Mouse (Mus musculus): Measurements from ENCODE around the gene Galr2.

The Galr2 gene

GRCm38 (mm10) chr11:116307762-116308531 lies 27.2 kb downstream of the Galr2 start:
- no peak for DNase-seq

DNA sequence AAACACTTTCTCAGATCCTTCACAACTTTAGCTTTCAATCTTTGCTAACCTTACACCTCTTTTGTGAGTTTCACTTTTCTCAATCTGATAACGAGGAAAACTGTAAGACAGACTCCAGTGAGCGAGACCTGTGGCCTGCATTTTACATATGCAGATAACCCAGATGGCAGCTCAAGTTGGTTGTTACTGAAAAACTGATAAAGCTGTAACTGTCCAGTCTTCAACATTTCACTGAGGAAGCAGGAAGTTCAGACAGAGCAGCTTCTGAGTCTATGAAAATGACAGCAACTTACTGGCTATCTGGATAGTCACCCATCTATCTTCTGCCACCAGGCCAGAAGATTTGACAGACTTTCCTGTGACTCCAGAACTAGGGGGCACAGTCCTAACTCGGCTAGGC lies 28.9 kb downstream of the Galr2 start:
- DNase-seq = no peak

GRCm38 (mm10) chr11:116311169-116311568 lies 30.4 kb downstream of the Galr2 start:
- no peak for DNase-seq

DNA sequence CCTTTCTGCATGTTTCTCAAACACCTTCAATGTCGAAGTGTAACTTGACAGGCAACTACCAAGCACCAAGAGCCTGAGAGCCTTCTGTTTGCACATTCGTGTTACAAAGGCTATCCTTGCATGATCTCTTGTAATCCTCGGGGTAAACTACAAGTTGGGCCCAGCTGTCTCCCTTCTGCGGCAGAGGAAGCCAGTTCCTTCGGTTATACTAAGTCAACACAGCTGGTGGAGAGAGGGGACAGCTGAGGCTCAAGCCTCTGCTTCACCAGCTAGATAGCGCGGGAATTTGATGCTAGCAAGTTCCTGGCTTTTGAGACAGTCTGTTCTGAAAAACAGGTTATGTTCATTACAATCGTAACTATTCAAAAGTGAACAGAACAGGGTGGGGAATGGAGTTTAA lies 31.6 kb downstream of the Galr2 start:
- no peak for DNase-seq

DNA sequence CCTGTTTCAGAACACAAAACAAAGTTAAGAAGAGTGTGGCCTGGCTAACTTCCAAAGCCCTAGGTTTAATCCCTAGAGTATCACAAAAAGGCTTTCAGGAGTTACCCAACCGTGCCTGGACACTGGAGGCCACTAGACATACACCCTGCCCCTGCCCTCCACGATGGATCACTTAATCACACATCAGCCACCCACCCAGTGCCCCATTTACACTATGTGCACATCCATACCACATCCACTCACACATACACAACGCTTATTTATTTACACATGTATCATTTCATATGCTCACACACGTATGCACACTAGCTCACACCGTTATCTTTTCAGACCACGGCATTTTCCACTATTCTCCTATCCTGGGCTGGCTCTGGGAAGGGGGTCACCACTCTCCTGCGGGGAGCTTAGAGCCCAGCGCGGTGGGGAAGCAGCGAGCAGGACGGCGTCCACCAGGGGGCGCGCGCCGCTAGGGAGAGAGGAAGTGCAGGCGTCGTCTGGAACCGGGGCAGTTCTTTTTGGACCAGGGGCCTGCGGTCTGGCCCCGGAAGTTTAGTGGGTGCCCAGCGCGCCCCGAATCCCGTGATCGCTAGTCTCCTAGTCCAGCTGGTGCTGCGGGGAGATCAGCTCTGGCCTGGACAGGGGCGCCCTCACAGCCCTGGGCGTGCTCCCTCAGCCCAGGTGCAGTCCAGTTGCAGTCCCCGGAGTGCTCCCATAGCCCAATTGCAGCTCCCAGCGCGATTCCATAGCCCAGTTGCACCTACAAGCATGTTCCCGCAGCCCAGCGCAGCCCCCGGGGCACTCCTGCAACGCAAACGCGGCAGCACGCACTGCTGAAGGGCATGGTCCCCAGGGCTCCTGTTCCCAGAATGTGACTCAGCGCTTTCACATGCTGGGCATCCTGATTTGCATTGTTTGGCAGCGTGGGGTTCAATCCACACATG lies 38.2 kb downstream of the Galr2 start:
- DNase-seq = peak; percentile 81 to 87

GRCm38 (mm10) chr11:116326963-116327603 lies 46.3 kb downstream of the Galr2 start:
- no peak for DNase-seq

- DNase-seq = peak in 1 of 2 experiments; percentile 22
These were observed 48.8 kb downstream of the Galr2 start for GRCm38 (mm10) chr11:116329314-116330210.

DNA sequence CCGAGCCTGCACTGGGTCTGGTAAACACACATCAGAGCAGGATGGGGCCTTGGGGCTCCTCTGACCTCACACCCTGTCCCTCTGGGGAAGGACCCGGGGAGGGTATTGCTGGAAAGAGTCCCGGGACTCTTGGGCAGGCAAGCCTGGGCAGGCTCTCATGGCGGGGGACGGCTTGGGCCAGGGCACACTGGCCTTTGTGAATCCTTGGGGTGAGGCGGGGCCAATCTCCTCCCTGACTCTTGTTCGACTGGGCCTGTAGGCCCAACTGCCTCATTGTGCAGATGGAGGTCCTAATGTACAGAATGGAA lies 49.4 kb downstream of the Galr2 start:
- DNase-seq = no peak

DNA sequence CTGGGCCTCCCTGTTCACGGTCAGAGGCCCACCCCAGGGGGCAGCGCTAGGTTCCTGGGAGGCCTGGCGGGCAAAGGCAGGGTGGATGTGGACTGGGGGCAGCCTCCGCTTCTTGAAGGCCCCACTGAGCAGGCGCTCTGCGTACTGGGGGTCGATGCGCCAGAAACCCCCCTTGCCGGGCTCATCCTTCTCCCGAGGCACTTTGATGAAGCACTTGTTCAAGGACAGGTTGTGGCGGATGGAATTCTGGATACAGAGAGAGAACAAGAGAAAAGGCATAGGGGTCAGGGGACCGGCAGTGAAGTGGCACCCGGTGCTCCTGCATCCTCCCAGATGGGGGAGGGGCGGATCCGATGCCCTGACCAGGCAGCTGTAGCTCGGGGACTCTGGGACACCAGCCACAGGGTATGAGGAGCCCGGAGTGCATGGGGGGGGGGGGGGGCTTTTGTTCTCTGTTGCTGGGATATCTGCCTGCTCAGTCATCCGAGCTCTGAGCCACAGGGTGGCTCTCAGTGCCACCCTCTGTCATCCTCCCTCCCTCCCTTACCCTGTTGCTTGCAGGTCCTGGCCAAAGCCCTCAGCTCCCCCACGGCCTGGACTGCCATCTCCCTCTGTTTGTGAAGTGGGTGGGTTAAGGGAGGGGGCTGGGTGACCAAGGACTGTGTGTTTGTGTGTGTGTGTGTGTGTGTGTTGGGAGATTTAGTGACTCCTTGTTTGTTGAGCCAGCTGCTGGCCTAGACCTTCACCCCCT lies 51.7 kb downstream of the Galr2 start:
- peak in 1 of 2 experiments; percentile 28 for DNase-seq

DNA sequence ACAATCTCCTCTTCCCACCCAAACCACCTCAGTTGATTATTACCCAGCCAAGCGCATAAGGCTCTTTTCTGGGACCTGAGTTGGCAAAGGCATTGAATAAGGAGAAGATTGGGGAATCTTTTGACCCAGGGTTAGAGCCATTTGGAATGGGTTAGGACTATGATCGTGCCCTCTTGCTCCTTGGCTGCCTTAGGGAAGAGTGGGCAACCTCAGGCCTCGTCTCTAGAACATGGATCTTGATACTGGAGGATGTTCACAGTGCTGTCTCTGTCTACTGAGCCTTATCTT lies 52.2 kb downstream of the Galr2 start:
- no peak for DNase-seq

Data from cerebellum, postnatal 36 days (tissue).